Mouse (Mus musculus) midbrain, postnatal 0 days (tissue): ENCODE measurements at regions not wholly inside any gene's neighbourhood (a gene's known extent, or its start where the extent isn't known, plus 50 kb on each side); places are given as distances from the start of the nearest gene placed in this dataset.

Experiments
- ATAC-seq: fragments of 200-750 bp; cut with Nextera tagmentation; 2 replicates; pipeline ENCODE4 v1.8.0; 2017; ENCODE audit warnings: moderate number of reproducible peaks, mild to moderate bottlenecking, moderate TSS enrichment, moderate library complexity; ENCODE audit not compliant: low FRiP score
- DNase-seq: peaks from one replicate; pipeline ENCODE4 v3.0.0-alpha.2; 2015; ENCODE audit warnings: low spot score
- H3K27ac ChIP-seq: fragments of 300-500 bp; sonication (generic); 2 replicates; pipeline ENCODE4 v1.5.1; 2014; ENCODE audit warnings: low read depth, mild to moderate bottlenecking, low read length, mixed read lengths
- H3K27me3 ChIP-seq: fragments of 300-500 bp; sonication (generic); 2 replicates; pipeline ENCODE4 v1.6.1; 2014; ENCODE audit warnings: low read length, control low read depth, mixed read lengths; ENCODE audit not compliant: insufficient read depth
- H3K36me3 ChIP-seq: fragments of 300-500 bp; sonication (generic); 2 replicates; pipeline ENCODE4 v1.6.1; 2014; ENCODE audit warnings: low read length, control low read depth, mixed read lengths; ENCODE audit not compliant: insufficient read depth
- H3K4me1 ChIP-seq: fragments of 300-500 bp; sonication (generic); 2 replicates; pipeline ENCODE4 v1.6.1; 2014; ENCODE audit warnings: mild to moderate bottlenecking, control low read depth, antibody characterized with exemption, low read length, mixed read lengths; ENCODE audit not compliant: insufficient read depth
- H3K4me2 ChIP-seq: fragments of 300-500 bp; sonication (generic); 2 replicates; pipeline ENCODE4 v1.6.1; 2014; ENCODE audit warnings: low read depth, mild to moderate bottlenecking, low read length, mixed read lengths; ENCODE audit not compliant: poor library complexity, severe bottlenecking
- H3K4me3 ChIP-seq: fragments of 300-500 bp; sonication (generic); 2 replicates; pipeline ENCODE4 v1.5.1; 2014; ENCODE audit warnings: low read depth, mild to moderate bottlenecking, low read length, moderate library complexity
- H3K9ac ChIP-seq: fragments of 300-500 bp; sonication (generic); replicated peaks from 2 replicates; pipeline ENCODE4 v1.6.1; 2014; ENCODE audit warnings: mild to moderate bottlenecking, low read length, moderate library complexity, mixed read lengths; ENCODE audit not compliant: poor library complexity, severe bottlenecking
- H3K9me3 ChIP-seq: fragments of 300-500 bp; sonication (generic); 2 replicates; pipeline ENCODE4 v1.6.1; 2016; ENCODE audit warnings: low read length, control low read depth
- CTCF ChIP-seq: IDR thresholded peaks from 2 replicates; pipeline ENCODE4 v1.5.1; 2016; ENCODE audit warnings: antibody characterized with exemption, mild to moderate bottlenecking
- WGBS: fragments of 180-500 bp; shearing (Covaris S2); extraction: QIAGEN DNeasy Blood & Tissue Kit; methylation state at CpG from one replicate; pipeline ENCODE4 v1.1.7; 2014; 5-methylcytosine and 5-hydroxymethylcytosine counted together

- Histone ChIP-seq H3K4me3 (no peak overlapping the region), H3K27ac (no peak overlapping the region), H3K27me3 (no peaks in the 10 kb centered on the region), H3K36me3 (no peaks in the 10 kb centered on the region), H3K9ac (no peak overlapping the region), H3K4me2 (no peak overlapping the region), H3K9me3 (no peaks in the 10 kb centered on the region), H3K4me1 (0 out of 2 replicates have a peak, but pooled peaks cover 3% of the 10 kb centered on the region)
- DNase-seq = no peak
- no peak for ATAC-seq
- TF ChIP-seq CTCF = no peak
- 86% methylated on average over 11 of the region's 11 CpGs for WGBS
Measured at GRCm38 (mm10) chr8:87236438-87236837, 236.0 kb downstream of the Cbln1 start.

DNA sequence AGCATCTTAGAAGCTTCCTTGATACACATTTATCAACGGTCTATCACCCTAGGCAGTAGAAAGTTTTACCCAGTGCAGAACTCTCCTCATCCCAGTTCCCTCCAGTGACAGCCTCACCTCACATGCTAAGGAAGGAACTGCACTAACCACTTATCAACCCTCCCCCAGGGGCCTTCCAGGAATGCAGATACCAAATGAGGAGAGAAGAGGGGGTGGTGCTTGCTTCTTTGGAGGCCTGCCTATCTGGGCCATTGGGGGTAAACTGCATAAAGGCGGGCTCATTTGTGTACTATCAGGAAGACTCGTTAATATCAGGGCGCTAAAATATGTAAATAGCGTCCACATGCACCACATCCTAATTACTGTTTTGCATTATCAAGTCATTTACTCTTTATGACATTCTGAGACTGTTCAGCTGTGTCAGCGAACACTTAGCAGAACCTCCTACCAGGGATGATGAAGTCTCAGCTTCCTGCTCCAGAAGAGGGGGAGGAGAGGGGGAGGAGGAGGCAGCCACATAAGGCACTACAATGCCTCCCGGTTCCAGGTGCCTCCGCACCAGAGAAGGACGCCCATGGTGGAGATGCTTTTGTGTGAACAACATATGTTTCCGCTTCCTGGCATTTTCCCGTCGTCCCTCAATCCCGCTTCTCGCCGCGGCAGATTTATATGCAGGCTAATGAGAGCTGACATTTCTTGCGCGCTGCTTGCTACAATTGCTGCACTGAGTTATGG is 236.9 kb downstream of the Cbln1 start:
- 0 out of 2 replicates have a peak overlapping the region, but pooled peaks have one; percentile 1 for H3K4me3 ChIP-seq
- no peak for TF ChIP-seq CTCF
- WGBS = 36% methylated on average over 18 of the region's 18 CpGs
- no peaks in the 10 kb centered on the region for H3K27me3 ChIP-seq
- no peak for ATAC-seq
- peak overlapping the region; percentile 40 for H3K4me2 ChIP-seq
- no peaks in the 10 kb centered on the region for H3K36me3 ChIP-seq
- no peaks in the 10 kb centered on the region for H3K9me3 ChIP-seq
- peak; percentile 72 for DNase-seq
- H3K4me1 ChIP-seq = 0 out of 2 replicates have a peak, but pooled peaks cover 3% of the 10 kb centered on the region
- no peak overlapping the region for H3K9ac ChIP-seq
- H3K27ac ChIP-seq = no peak overlapping the region

DNA sequence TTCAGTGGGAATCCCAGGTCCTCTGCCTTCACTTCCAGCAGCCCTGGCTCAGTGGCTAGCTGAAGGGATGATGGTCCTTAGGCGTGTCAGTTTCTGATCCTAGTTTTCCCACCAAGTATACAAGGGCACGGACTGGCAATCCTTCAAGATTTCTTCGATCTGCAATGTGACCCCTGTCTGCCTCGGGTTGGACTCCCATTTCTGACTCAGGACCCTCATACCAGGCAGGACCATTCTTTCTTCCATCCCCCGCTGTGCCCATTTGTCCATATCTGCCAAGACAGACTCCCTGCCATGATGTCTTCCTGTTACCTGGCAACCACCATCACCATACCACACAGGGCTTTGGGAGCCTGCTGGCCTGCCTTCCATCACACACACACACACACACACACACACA is 238.1 kb downstream of the Cbln1 start:
- TF ChIP-seq CTCF = no peak
- DNase-seq (peak; percentile 73), ATAC-seq (0 out of 2 replicates have a peak, but pooled peaks have one; percentile 33)
- Histone ChIP-seq H3K27ac (no peak overlapping the region), H3K27me3 (no peaks in the 10 kb centered on the region), H3K4me2 (no peak overlapping the region), H3K9me3 (no peaks in the 10 kb centered on the region), H3K4me3 (no peak overlapping the region), H3K36me3 (no peaks in the 10 kb centered on the region), H3K4me1 (0 out of 2 replicates have a peak, but pooled peaks cover 3% of the 10 kb centered on the region), H3K9ac (no peak overlapping the region)
- 38% methylated on average over 5 of the region's 5 CpGs for WGBS

DNA sequence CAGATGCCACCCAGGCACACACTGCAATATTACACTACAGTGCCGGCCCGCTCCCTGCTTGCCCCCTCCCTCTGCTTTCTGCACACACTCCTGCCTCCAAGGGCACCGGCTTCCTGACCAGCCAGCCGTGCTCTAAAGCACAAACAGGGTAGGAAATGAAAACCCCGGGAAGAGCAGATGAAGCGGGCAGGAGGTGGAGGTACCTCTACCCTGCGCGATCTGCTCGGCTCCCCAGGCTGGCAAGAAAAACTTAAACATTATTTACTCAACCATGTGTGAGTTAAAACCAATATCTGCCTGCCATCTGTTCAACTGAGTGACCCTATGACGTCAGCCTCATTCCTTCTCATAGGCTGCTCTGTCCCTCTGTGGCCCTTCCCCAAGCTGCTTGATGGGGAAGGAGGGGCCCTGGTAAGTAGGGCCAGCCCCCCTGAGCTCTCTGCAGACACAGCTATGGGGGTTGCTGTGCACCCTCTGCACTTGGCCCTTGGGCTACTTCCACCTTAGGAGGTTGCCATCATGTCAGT is 238.5 kb downstream of the Cbln1 start:
- Histone ChIP-seq H3K9me3 (no peaks in the 10 kb centered on the region), H3K36me3 (no peaks in the 10 kb centered on the region), H3K4me2 (no peak overlapping the region), H3K9ac (no peak overlapping the region), H3K4me3 (no peak overlapping the region), H3K4me1 (0 out of 2 replicates have a peak, but pooled peaks cover 3% of the 10 kb centered on the region), H3K27me3 (no peaks in the 10 kb centered on the region), H3K27ac (no peak overlapping the region)
- ATAC-seq (peak; percentile 57; the same call in 1 of the 2 replicates), DNase-seq (peak; percentile 89)
- WGBS = 33% methylated on average over 10 of the region's 10 CpGs
- no peak for TF ChIP-seq CTCF

- H3K4me1 ChIP-seq = 0 out of 2 replicates have a peak, but pooled peaks cover 3% of the 10 kb centered on the region
- no peaks in the 10 kb centered on the region for H3K27me3 ChIP-seq
Measured at GRCm38 (mm10) chr8:87231762-87232161, 240.6 kb downstream of the Cbln1 start.

DNA sequence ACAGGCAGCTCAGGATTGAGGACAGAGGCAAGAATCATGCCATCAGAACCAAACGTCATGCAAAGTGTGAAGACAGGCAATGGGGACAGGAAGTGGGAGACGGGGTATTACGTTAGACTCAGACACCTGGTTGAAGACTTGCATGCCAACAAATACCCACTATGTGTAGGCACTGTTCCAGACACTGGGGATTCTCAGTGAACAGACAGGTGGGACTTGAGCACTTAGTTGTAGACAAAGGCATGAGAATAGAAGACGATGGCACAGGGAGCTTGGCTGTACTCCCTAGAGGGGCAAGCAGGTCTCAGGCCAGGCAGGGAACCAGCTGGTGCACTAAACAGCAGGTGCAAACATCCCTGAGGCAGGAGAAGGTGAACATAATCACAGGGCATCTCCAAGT is 242.3 kb downstream of the Cbln1 start:
- no peak for ATAC-seq
- no peak for DNase-seq
- WGBS = 88% methylated on average over 4 of the region's 4 CpGs

More at GRCm38 (mm10) chr8:87231762-87232161, 240.6 kb downstream of the Cbln1 start:
- no peak for TF ChIP-seq CTCF
- Histone ChIP-seq H3K4me3 (no peak overlapping the region), H3K9ac (no peak overlapping the region), H3K4me2 (no peak overlapping the region), H3K27ac (no peak overlapping the region), H3K36me3 (no peaks in the 10 kb centered on the region), H3K9me3 (no peaks in the 10 kb centered on the region)
- WGBS = 17% methylated on average over 4 of the region's 4 CpGs
- ATAC-seq (no peak; the same call in 1 of the 2 replicates), DNase-seq (peak; percentile 46)

More for the DNA sequence above, 242.3 kb downstream of the Cbln1 start:
- H3K4me2 ChIP-seq = no peak overlapping the region
- no peaks in the 10 kb centered on the region for H3K9me3 ChIP-seq
- no peaks in the 10 kb centered on the region for H3K36me3 ChIP-seq
- H3K27ac ChIP-seq = no peak overlapping the region
- H3K9ac ChIP-seq = no peak overlapping the region
- no peak for TF ChIP-seq CTCF
- H3K4me1 ChIP-seq = no peaks in the 10 kb centered on the region
- no peak overlapping the region for H3K4me3 ChIP-seq
- H3K27me3 ChIP-seq = no peaks in the 10 kb centered on the region
